Mouse (Mus musculus) left cerebral cortex, adult 9 months (tissue): ENCODE data around the gene Fuom.
"Not testable (repeated sequence)": the region's sequence is repeated elsewhere in the genome, so short reads cannot be mapped to it uniquely, and the experiment has no call there.

Experiments used
- DNase-seq, 2 experiments: peaks; one replicate each; pipeline ENCODE4 v3.0.0; 2022; ENCODE audit warnings: low spot score in 2 of 2

The Fuom gene

GRCm38 (mm10) chr7:140101993-140102860 is at the start of gene Fuom:
Fuom (minus strand) TSS chr7:140102441.
- DNase-seq, result peak; percentile 74 to 86

- no peak for DNase-seq
Observed at GRCm38 (mm10) chr7:140144550-140144949, 42.3 kb upstream of the Fuom start.

- peak in 1 of 2 experiments; percentile 67 for DNase-seq
Observed at GRCm38 (mm10) chr7:140141350-140141749, 39.1 kb upstream of the Fuom start.

GRCm38 (mm10) chr7:140138021-140138310 is 35.7 kb upstream of the Fuom start:
- no peak for DNase-seq

- DNase-seq, result peak; percentile 89 to 98
Observed at GRCm38 (mm10) chr7:140137135-140138020, 35.1 kb upstream of the Fuom start, which contains the start of gene Mtg1. Mtg1 (plus strand) TSS chr7:140137564.

GRCm38 (mm10) chr7:140135106-140135770 is 33.0 kb upstream of the Fuom start:
- no peak for DNase-seq

- not testable (repeated sequence) for DNase-seq
Observed at GRCm38 (mm10) chr7:140134033-140134432, 31.8 kb upstream of the Fuom start.

- not testable (repeated sequence) for DNase-seq
Observed at GRCm38 (mm10) chr7:140132184-140132583, 29.9 kb upstream of the Fuom start.

GRCm38 (mm10) chr7:140127911-140128310 is 25.7 kb upstream of the Fuom start:
- no peak for DNase-seq

GRCm38 (mm10) chr7:140126934-140127333 is 24.7 kb upstream of the Fuom start:
- DNase-seq, result no peak

- DNase-seq, result no peak
Observed at GRCm38 (mm10) chr7:140126022-140126350, 23.7 kb upstream of the Fuom start.

- peak; percentile 78 to 88 for DNase-seq
Observed at GRCm38 (mm10) chr7:140125278-140126021, 23.2 kb upstream of the Fuom start.

GRCm38 (mm10) chr7:140124382-140124781 is 22.1 kb upstream of the Fuom start:
- no peak for DNase-seq

GRCm38 (mm10) chr7:140122765-140123164 is 20.5 kb upstream of the Fuom start:
- no peak for DNase-seq

GRCm38 (mm10) chr7:140121338-140121910 is 19.2 kb upstream of the Fuom start:
- DNase-seq, result no peak

- no peak for DNase-seq
Observed at GRCm38 (mm10) chr7:140120484-140120883, 18.2 kb upstream of the Fuom start.

GRCm38 (mm10) chr7:140116329-140117054 is 14.3 kb upstream of the Fuom start, which contains the start of gene Echs1:
Echs1 (minus strand) TSS chr7:140116476.
- peak; percentile 75 to 88 for DNase-seq

- DNase-seq, result peak; percentile 19 to 67
Observed at GRCm38 (mm10) chr7:140115583-140116328, 13.5 kb upstream of the Fuom start, which contains the start of gene Paox. Paox (plus strand) TSS chr7:140115799.

GRCm38 (mm10) chr7:140111943-140112342 is 9.7 kb upstream of the Fuom start:
- DNase-seq, result no peak
